Mouse (Mus musculus): ENCODE measurements around the gene Pde4d. TPM values are rescaled to one million over a fixed set of nuclear protein-coding genes. Genes with fewer than 3 reads are reported as not detected.

Pde4d gene
- total and polyA plus RNA-seq, 2 experiments from 2014 or later = 19.0 to 103 TPM

DNA sequence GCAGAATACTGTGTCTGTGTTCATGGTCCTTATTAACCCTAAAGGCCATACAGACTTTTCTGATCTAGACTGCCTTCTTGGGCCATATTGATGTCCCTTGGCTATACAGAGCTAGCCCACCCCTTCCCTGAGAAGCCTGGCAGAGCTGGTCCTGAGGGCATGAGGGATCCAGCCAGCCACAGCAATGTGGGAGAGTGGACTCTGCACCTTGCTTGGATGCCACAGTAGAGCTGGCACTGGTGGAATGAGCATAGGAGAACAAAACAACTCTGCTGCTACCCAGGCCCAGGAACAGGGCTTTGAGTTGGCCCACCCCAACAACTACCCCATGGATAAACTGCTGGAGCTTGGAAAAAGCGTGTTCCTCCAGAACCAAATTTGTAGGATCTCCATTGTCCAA is 503.2 kb downstream of the Pde4d start:
- no peaks in the 10 kb centered on the region for H3K27me3 ChIP-seq (ENCODE audit: insufficient read depth, low read length)
- no peaks in the 10 kb centered on the region for H3K4me1 ChIP-seq (ENCODE audit: insufficient read depth, low read length)
- no peak overlapping the region for H3K9ac ChIP-seq (replicated peaks; ENCODE audit: low read length, poor library complexity, severe bottlenecking)
- H3K4me2 ChIP-seq (ENCODE audit: low read depth, low read length, poor library complexity, severe bottlenecking) = no peak overlapping the region
- H3K9me3 ChIP-seq (ENCODE audit: low read length) = no peaks in the 10 kb centered on the region
- no peak overlapping the region for H3K4me3 ChIP-seq (ENCODE audit: low read depth, low read length)
- DNase-seq (ENCODE audit: low spot score) (no peak), ATAC-seq (ENCODE audit: low FRiP score) (no peak)
- H3K27ac ChIP-seq (ENCODE audit: low read depth, low read length) = no peak overlapping the region
- TF ChIP-seq CTCF (IDR thresholded peaks at IDR 0.05) = no peak
- H3K36me3 ChIP-seq (ENCODE audit: insufficient read depth, low read length) = no peaks in the 10 kb centered on the region
- 94% methylated on average over 1 of the region's 1 CpGs for WGBS

DNA sequence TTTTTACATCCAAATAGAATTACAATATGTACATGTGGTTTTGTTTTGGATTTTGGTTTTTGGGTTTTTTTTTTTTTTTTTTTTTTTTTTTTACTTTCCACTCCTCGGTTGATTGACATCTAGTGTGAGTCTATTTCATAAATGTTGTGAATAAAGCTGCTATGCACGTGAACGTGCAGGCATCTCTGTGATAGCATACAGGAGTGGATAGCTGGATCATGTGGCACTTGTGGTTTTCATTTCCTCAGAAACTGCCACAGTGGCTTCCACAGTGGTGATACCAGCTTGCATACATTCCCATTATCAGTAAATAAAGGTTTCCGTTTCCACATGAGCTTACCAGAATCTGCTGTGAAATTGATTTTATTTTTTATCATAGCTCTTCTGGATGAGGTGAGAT is 506.3 kb downstream of the Pde4d start:
- ATAC-seq (ENCODE audit: low FRiP score) = no peak
- no peak overlapping the region for H3K27ac ChIP-seq (ENCODE audit: low read depth, low read length)

DNA sequence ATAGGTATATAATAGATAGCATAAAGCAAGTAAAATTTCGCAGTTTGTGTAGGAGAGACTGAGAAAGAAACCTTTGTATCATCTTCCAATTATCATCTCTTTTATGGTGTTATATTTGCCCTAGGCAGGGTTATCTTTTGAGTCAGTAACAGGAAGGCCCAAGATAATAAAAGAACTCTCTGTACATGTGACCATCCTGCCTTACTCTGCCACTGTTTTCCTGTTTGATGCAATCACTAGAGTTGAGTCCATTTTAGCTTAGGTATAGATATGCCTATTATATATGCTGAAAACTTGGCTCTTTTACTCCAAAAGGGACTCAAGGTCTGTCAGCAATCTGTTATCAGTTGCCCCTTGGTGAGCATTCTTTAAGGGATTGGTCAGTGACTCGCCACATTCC is 514.3 kb downstream of the Pde4d start:
- DNase-seq (ENCODE audit: low spot score) (no peak), ATAC-seq (ENCODE audit: low FRiP score) (no peak)
- H3K9me3 ChIP-seq (ENCODE audit: low read length) = no peaks in the 10 kb centered on the region
- WGBS = 88% methylated on average over 2 of the region's 2 CpGs
- no peaks in the 10 kb centered on the region for H3K4me1 ChIP-seq (ENCODE audit: insufficient read depth, low read length)
- no peak overlapping the region for H3K27ac ChIP-seq (ENCODE audit: low read depth, low read length)
- H3K9ac ChIP-seq (replicated peaks; ENCODE audit: low read length, poor library complexity, severe bottlenecking) = no peak overlapping the region
- H3K4me2 ChIP-seq (ENCODE audit: low read depth, low read length, poor library complexity, severe bottlenecking) = no peak overlapping the region
- TF ChIP-seq CTCF (IDR thresholded peaks at IDR 0.05) = no peak
- H3K4me3 ChIP-seq (ENCODE audit: low read depth, low read length) = no peak overlapping the region
- H3K27me3 ChIP-seq (ENCODE audit: insufficient read depth, low read length) = no peaks in the 10 kb centered on the region
- H3K36me3 ChIP-seq (ENCODE audit: insufficient read depth, low read length) = no peaks in the 10 kb centered on the region

More for the DNA sequence above, 506.3 kb downstream of the Pde4d start:
- DNase-seq (ENCODE audit: low spot score) = no peak
- H3K27me3 ChIP-seq (ENCODE audit: insufficient read depth, low read length) = no peaks in the 10 kb centered on the region
- H3K9me3 ChIP-seq (ENCODE audit: low read length) = no peaks in the 10 kb centered on the region
- H3K9ac ChIP-seq (replicated peaks; ENCODE audit: low read length, poor library complexity, severe bottlenecking) = no peak overlapping the region
- 84% methylated on average over 4 of the region's 4 CpGs for WGBS
- H3K4me1 ChIP-seq (ENCODE audit: insufficient read depth, low read length) = no peaks in the 10 kb centered on the region
- H3K4me3 ChIP-seq (ENCODE audit: low read depth, low read length) = no peak overlapping the region
- no peak overlapping the region for H3K4me2 ChIP-seq (ENCODE audit: low read depth, low read length, poor library complexity, severe bottlenecking)
- TF ChIP-seq CTCF (IDR thresholded peaks at IDR 0.05) = no peak
- H3K36me3 ChIP-seq (ENCODE audit: insufficient read depth, low read length) = no peaks in the 10 kb centered on the region

DNA sequence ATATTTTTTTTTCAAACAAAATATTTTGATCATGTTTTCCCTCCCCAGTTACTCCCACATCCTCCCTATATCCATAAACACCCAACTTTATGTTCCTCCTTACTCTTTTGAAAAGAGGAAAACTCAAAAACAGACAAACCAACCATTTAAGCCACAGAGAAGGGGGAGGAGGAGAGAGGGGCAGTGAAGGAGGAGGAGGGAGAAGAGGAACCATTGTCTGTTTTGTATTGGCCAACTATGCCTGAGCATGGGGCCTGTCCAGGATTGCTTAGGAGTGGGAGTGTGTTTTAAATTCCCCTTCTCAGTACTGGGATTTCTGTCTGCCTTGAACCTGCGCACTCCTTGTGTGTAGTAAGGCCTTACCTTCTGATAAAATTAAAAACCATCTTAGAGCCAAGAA is 531.4 kb downstream of the Pde4d start:
- no peaks in the 10 kb centered on the region for H3K9me3 ChIP-seq (ENCODE audit: low read length)
- no peak overlapping the region for H3K4me3 ChIP-seq (ENCODE audit: low read depth, low read length)
- no peaks in the 10 kb centered on the region for H3K27me3 ChIP-seq (ENCODE audit: insufficient read depth, low read length)
- no peak overlapping the region for H3K4me2 ChIP-seq (ENCODE audit: low read depth, low read length, poor library complexity, severe bottlenecking)
- DNase-seq (ENCODE audit: low spot score) = no peak
- no peak overlapping the region for H3K27ac ChIP-seq (ENCODE audit: low read depth, low read length)
- no peak for TF ChIP-seq CTCF (IDR thresholded peaks at IDR 0.05)
- no peak overlapping the region for H3K9ac ChIP-seq (replicated peaks; ENCODE audit: low read length, poor library complexity, severe bottlenecking)
- ATAC-seq (ENCODE audit: low FRiP score) = no peak
- no peaks in the 10 kb centered on the region for H3K36me3 ChIP-seq (ENCODE audit: insufficient read depth, low read length)
- 95% methylated on average over 1 of the region's 1 CpGs for WGBS
- no peaks in the 10 kb centered on the region for H3K4me1 ChIP-seq (ENCODE audit: insufficient read depth, low read length)

DNA sequence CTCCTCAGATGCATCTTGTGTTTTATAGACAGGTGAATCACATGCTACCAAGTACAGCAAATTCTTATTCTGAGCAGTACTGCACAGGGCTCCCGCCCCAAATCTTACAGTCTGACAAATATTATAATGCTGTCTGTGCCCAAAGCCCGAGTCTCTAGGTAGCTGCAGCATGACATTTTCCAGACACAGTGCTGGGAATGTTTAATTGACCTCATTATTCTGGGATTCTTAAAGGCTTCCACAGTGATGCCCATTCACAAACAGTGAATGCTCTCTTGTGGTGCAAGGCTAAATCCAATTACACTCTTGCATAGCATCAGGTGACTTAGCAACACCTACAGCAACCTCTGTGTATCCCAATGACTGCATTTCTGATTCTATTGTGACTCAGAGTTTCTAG is 549.0 kb downstream of the Pde4d start:
- no peak overlapping the region for H3K9ac ChIP-seq (replicated peaks; ENCODE audit: low read length, poor library complexity, severe bottlenecking)
- H3K27ac ChIP-seq (ENCODE audit: low read depth, low read length) = no peak overlapping the region
- no peaks in the 10 kb centered on the region for H3K4me1 ChIP-seq (ENCODE audit: insufficient read depth, low read length)
- WGBS = 23% methylated on average over 2 of the region's 2 CpGs
- no peaks in the 10 kb centered on the region for H3K36me3 ChIP-seq (ENCODE audit: insufficient read depth, low read length)
- no peaks in the 10 kb centered on the region for H3K27me3 ChIP-seq (ENCODE audit: insufficient read depth, low read length)
- ATAC-seq (ENCODE audit: low FRiP score) = no peak
- TF ChIP-seq CTCF (IDR thresholded peaks at IDR 0.05) = no peak
- H3K9me3 ChIP-seq (ENCODE audit: low read length) = no peaks in the 10 kb centered on the region
- DNase-seq (ENCODE audit: low spot score) = peak; percentile 17
- H3K4me2 ChIP-seq (ENCODE audit: low read depth, low read length, poor library complexity, severe bottlenecking) = no peak overlapping the region
- no peak overlapping the region for H3K4me3 ChIP-seq (ENCODE audit: low read depth, low read length)

DNA sequence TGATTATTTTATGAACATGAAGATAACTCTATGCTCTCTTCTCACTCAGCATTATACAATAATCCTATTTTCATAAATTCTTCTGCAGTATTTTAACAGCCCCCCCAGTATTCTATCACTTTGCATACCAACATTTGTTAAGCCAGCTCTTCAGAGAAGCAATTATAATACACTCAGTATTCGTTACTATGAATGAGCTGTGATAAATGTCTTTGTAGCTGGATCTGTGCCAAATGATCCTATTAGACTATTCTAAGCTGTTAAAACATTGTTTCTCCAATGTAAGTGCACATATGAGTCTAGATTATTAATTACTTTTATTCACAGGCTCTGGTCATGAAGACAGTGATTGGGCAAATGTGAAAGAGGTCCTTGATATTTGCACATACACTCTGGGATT is 575.0 kb downstream of the Pde4d start:
- no peaks in the 10 kb centered on the region for H3K9me3 ChIP-seq (ENCODE audit: low read length)
- no peaks in the 10 kb centered on the region for H3K4me1 ChIP-seq (ENCODE audit: insufficient read depth, low read length)
- H3K9ac ChIP-seq (replicated peaks; ENCODE audit: low read length, poor library complexity, severe bottlenecking) = no peak overlapping the region
- no peak overlapping the region for H3K4me3 ChIP-seq (ENCODE audit: low read depth, low read length)
- 52% methylated on average over 1 of the region's 1 CpGs for whole genome bisulfite sequencing
- DNase-seq (ENCODE audit: low spot score) = peak; percentile 21
- H3K36me3 ChIP-seq (ENCODE audit: insufficient read depth, low read length) = no peaks in the 10 kb centered on the region
- no peak overlapping the region for H3K4me2 ChIP-seq (ENCODE audit: low read depth, low read length, poor library complexity, severe bottlenecking)
- no peak for TF ChIP-seq CTCF (IDR thresholded peaks at IDR 0.05)
- H3K27ac ChIP-seq (ENCODE audit: low read depth, low read length) = no peak overlapping the region
- ATAC-seq (ENCODE audit: low FRiP score) = no peak
- H3K27me3 ChIP-seq (ENCODE audit: insufficient read depth, low read length) = no peaks in the 10 kb centered on the region
